Mouse (Mus musculus): ENCODE measurements around the gene Rbm15b.

Gene Rbm15b

DNA sequence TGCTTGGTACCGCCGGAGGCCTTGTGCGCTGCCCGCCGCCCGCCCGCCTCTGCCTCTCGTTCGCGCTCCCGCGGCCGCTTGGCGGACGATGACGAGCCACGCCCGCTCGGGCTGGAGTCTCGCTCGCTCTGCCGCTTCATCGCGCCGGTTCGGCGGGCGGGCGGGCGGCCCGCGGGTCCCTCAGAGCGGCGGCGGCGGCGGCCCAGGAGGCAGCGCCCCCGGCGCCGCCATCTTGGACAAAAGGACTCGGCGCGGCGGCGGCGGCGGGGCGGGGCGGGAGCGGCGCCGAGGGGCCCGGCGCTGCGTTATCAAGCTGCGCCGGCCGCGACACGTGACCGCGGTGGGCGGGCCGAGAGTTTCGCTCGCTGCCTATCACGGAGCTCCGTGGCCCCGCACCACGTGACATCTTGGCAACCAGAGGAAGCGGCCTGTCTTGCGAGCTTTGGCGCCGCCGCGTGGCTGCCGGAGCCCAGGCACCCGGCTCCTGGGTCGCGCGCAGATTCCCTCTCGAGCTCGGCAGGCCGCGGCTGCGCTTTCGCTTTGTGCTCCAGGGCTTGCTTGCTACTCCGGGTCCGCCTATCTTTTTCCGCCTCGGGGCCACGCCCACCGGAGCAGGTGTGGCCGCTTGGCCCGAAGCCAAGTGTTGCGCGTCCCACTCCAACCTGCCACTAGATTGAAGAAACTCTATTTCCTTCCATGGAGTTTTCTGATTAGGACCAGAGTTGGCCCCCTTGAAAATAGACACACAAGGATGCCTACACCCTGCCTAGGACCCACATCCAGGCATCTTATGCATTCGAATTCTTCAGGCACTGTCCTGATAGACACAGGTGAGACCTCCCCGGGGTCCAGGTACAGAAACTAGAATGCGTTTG is at the start of gene Rbm15b:
TSS of gene Rbm15b (minus strand) at position 601 of the 875 bp plus-strand sequence.
- peak; percentile 99 for DNase-seq

DNA sequence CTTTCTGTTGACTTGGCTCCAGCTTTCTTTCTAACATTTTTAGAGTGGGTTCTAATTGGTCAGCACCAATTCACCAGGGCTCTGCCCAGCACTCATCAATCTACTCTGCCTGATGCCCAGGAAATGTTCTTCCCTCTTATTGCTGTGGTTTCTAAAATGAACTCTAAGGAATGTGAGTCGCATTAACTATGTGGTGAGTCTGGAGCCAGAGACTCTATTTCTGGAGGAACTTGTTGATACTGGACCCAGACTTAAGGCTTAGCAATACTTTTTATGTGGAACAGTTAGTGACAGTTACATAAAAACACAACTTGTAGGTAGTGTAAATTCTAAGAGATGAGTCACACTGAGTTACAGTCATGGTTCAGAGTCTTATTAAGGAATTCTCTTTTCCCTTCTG is 47.8 kb upstream of the Rbm15b start:
- no peak for DNase-seq

DNA sequence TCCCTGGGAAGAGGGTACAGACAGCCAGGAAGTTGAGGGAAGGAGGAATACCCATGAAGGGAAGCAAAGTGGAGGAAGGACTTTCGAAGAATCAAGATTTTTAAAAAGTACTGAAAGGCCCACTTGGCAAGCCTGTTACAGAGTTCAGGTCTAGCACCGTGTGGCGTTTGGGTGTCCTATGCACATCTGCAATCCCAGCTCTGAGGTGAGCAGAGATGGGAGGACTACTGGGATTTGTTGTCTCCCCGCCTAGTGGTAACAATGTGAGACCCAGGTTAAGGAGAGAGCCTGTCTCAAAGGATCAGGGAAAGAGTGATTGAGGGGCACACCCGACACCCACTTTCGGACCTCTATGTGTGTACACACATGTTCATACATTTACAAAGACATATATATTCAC is 27.6 kb upstream of the Rbm15b start:
- no peak for DNase-seq

DNA sequence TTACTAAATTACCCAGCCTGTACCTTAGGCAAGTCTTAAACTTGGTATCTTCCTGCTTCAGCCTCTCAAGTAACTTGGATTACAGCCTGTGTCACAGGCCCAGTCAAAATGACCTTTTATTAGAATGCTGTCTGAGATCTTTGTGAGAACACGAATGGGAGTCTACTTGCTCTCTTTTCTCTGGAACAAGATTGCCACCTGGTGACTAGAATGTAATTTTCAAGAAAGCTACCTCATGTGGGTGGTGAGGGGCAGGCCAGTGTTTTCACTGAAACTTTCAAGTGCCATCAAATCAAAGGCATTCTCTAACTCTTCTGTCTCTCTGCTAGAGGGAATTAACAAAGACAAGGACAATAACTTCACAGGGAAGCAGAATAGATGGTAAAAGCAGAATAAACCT is 26.5 kb upstream of the Rbm15b start:
- DNase-seq, result peak; percentile 8 to 10

DNA sequence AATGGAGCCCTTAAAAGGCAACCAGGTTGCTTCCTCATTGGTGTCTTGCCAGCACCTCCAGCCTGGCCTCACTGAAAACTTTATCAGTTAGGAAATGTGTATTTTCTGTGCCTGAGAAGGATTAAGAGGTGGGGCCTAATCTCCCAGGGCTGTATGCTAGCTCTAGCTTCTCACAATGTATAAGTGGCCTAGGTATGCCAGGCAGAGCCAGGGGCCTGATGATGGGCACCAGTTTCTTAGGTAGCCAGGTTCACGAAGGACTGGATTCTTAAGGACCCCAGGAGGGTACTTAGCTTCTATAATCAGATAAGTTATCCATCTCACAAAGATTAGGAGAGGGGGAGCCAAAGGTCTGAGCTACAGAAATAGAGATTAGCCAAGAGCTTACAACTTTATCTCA is 24.4 kb upstream of the Rbm15b start:
- DNase-seq, result no peak

DNA sequence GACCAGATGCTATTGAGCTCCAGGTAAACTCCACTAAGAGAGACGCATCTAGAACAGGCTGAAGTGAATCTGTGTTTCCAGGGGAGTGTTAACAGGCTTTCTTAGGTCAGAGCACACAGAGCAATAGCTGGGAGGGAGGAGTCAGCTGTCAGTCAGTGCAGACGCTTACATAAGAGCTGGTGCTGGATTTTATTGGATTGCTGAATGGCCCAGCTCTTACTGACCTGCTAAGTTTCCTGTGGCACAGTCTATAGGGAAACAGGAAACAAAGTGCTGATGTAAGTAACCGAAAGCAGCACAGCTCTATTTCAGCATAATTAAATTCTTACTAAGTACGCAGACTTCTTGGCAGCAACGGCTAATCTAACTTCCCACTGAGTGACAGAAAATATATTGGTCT is 21.5 kb upstream of the Rbm15b start:
- no peak for DNase-seq

DNA sequence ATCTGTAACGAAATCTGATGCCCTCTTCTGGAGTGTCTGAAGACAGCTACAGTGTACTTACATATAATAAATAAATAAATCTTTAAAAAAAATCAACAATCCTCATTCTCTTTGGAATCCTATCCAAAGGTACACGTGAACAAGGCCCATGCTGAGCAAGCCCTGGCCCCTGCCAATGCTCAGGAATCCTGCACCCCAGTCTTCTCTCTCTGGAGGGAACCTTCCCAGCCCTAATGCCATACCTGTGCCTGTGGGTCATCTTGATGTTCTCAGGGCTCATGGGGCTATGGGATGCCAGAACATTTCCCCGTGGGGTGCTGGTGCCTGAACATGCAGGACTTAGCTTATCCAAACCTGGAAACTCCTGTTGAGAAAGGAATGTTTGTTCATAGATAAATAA is 20.9 kb upstream of the Rbm15b start:
- no peak for DNase-seq

DNA sequence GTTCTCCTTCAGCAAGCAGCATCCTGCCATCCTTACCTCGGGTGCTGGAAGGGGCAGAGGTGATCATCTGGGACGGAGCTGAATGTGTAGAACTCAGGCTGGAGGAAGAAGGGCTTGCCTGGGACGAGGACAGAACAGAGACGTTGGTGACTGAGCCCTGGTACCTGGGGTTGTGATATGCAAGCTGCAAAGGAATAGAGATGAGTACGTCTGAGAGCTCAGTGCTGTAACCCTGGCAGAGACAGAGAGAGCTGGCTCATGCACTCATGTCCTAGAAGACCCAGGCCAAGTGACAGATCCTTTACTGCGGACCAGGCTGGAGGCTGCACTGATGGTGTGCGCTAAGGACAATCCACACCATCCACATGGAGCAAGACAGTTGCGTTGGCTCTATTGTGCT is 19.4 kb upstream of the Rbm15b start:
- DNase-seq, result no peak

DNA sequence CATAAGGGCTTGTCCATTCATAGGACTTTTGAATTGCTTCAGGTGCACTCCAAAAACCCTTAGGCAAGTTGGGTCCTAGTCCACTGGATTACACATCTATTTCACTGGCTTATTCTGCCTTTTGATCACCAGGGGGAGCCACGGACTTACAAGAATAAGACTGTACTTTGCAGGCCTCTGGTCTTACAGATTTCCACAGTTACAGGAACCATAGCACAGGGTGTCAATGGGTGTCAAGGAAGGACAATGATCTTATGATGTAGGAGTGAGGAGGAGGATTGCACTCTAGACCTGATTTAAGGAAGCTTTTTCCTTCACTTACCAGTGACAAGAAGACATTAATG is 16.5 kb upstream of the Rbm15b start:
- DNase-seq, result peak; percentile 65 to 66

DNA sequence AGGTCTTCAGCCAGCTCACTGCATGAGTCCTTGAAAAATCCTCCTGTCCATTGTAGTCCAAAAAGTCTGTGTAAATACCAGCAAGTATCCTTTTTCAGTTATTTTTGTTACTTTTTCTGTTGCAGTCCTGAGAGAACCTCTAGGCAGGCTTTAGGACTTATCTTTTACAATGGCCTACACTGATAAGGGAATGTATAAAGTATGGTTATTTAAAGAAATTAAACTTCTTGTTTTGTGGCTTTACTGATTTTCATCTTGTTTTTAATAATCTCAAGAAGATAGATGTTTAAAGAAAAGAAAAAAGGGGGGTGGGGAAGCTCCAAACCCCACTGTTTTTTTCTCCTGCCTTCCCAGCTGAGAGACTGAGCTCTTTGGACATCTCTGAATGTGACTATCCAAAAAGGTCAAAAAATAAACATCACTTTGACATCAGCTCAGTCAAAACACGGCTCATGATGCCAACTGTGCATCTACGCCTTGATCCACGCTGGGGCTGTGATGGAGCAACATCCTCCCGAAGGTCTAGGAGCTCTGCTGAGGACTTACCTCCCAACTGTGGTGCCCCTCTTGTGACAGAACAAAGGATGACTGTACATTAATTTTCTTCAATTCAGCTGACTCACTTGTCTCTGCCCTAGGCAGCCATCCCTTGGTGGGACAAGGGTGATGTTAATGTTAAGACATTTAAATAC is 16.0 kb upstream of the Rbm15b start:
- no peak for DNase-seq

DNA sequence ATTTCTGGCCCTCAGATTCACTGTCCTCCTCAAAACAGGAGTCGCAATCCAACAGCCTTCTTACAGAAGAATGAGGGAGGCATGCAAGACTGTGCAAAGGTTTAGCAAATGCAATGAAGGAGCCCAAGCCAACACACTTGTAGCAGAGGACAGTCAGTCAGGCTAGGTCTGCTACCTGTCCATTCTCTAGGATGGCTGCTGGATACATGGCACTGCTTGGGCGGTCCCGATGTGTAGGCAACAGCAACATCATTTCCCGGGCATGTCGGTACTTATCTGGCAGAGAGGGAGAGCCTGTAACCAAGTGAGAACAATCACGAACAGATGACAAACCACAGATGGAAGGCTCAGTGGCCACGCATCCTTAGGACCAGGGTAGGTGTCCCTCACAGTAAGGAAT is 14.4 kb upstream of the Rbm15b start:
- DNase-seq, result no peak

DNA sequence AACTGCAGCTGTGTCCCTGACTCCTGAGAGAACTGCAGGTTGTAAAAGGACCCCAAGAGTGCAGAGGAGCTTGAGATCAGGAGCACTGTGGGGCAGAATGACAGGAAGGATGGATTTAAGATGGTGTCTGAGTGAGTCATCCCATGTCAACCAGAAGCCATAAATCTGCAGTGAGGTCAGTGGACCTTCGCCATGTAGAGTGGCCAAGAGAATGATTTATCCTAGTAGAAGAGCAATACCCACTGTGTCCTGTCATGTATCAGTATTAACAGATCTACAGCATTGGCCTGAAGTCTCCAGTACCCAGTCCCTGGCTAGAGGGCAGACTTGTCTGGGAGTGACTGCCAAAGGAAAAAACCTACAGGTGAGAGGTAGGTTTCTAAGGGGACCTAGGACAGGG is 11.7 kb upstream of the Rbm15b start:
- DNase-seq, result no peak

DNA sequence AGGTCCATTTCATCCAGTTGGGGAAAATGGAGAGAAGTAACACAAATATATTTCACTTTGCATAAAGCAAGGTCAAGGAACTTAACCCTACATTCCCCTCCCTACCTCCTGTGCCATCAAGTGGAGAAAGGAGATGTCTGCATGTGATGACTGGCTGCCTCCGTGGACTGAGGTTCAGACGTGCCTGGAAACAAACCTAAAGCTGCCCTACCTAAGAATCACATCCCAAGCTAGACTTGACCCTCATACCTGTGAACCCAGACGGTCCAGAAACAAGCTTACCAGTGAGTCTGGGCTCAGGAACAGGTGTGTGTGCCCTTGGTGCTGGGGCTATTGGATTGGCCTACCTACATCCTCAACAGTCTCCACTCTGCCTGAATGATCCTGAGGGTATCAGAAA is 6.1 kb upstream of the Rbm15b start:
- no peak for DNase-seq

DNA sequence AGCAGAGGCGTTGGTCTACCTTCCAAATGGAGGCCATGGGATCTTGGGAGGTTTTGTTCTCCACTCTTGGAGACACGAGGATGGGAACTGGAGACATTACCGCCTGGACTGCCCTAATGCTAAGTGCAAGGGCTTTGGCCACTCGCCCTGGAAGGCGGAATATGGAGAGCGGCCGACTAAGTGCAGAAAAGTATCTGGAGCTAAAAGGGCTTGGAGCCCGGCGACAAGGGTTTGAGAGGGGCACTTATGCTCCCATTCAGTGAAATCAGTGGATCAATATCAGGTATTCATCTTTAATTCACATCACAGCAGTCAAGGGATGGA is 5.3 kb upstream of the Rbm15b start:
- no peak for DNase-seq

DNA sequence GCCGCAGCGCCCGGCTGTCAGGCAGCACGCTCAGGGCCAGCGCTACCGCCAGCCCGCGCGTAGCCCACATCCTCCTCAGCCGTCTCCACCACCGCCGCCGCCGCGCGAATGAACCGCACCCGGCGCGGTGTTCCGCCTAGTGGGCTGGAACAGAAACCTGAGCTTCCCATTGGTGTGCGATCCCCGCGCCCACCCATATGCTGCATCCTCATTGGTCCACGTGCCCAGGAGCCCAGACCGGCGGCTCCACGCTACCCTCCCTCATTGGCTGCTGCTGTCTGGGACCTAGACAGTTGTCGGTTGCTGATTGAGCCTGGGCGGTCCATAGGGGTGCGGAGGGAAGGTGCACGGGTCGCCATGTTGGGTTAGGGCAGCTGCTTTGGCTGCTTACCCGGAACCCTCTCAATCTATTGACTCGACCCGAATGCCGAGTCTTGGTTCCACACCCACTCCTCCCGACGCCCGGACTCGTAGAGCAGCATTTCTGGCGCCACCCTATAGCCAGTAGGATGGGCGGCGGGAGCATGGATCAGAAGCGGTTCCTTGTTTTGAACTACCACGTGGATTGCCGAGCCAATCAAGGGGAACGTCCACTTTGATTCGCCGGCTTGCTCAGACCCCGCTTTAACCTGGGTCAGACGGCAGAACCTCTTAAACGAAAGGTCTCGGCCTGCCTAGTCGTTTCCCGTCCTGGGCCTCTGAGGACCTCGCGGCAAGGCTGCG is 4.8 kb upstream of the Rbm15b start, which contains the start of gene Manf:
TSS of gene Manf (minus strand) at position 151 of the 723 bp plus-strand sequence.
- peak; percentile 97 to 99 for DNase-seq

DNA sequence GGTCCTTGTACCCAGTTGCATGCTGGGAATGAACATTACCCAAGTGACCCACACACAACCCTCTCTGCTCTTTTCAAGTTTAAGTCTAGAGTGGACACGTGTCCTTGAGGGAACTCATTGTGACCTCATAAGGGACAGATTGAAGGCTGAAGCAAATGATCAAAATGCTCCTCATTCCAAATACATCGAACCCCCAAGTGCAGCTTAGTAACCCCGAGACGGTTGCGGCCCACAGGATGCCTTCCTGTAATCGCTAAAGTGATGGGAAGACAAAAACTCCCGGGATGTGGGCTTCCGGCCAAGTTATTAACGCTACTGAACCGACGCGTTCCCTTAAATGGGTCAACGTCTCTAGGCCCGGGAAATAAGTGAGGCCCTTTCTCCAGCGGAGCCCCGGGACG is 4.1 kb upstream of the Rbm15b start:
- DNase-seq, result peak in 1 of 2 experiments; percentile 12

DNA sequence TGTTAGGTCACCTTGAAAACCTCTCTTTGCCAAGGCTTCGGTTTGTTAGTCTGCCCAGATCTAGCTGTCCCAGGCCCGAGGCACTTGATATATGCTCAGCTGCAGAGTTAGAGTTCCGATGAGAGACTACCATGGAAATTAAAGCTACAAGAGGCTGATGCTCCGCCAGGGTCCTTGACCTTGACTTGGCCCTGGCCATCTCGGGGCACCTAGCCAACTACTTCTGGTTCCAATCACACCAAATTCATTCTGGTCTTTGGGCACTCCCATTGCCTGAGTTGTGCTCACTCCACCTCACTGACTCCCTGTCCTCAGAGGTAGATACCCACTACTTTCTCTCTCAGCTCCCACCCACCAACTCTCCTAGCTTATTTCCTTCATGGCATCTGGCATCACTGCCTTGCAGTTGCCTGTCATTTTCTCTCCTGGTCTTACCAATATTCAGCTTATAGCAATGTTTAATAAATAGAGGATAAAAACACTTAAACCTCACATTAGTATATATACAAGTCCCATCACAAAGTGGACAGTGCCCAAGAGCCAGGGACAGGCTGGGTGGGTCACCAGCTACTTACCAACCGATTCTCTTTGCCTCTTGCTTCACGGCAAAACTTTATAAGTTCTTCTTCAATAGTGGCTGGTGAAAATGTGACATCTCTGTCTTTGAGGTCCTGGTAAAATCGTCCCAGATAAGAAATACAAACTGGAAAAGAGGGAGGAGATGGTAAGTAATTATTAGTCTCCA is 3.4 kb upstream of the Rbm15b start:
- peak; percentile 37 to 40 for DNase-seq

DNA sequence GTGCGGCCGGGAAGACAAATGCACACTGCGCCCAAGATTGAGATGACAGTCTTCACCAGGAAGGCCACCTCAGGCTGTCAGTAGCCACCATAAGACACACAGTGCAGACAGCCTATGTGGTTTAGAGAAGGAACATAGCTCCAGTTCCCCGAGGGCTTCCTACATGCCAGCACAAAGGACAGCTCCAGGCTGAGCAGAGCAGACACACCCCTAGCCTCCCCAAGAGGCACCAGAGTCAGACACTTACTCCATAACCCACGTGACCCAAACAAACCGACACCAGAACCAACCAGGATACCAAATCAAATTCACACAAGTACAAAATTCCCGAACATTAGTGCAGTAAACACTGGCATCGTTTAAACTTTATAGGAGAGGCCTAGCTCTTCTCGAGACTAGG is 2.1 kb upstream of the Rbm15b start:
- DNase-seq, result no peak

DNA sequence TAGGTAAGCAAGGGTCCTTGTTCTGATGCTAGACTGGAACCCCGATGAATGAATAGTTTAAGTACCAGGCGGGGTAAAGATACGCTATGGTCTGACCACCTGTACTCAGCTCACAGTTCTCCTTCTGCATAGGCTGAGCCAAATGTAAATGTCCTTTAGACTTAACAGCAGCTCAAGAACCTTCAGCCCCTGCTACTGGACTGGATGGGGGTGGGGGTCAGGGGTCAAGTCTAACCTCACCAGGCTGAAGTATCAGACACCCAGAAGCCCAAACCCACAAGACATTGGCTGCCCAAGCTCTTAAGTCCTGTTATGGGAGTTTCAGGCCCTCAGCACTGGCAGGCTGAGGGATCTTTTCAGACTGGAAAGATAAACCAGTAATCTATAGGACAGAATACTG is 1.1 kb upstream of the Rbm15b start:
- DNase-seq, result no peak

DNA sequence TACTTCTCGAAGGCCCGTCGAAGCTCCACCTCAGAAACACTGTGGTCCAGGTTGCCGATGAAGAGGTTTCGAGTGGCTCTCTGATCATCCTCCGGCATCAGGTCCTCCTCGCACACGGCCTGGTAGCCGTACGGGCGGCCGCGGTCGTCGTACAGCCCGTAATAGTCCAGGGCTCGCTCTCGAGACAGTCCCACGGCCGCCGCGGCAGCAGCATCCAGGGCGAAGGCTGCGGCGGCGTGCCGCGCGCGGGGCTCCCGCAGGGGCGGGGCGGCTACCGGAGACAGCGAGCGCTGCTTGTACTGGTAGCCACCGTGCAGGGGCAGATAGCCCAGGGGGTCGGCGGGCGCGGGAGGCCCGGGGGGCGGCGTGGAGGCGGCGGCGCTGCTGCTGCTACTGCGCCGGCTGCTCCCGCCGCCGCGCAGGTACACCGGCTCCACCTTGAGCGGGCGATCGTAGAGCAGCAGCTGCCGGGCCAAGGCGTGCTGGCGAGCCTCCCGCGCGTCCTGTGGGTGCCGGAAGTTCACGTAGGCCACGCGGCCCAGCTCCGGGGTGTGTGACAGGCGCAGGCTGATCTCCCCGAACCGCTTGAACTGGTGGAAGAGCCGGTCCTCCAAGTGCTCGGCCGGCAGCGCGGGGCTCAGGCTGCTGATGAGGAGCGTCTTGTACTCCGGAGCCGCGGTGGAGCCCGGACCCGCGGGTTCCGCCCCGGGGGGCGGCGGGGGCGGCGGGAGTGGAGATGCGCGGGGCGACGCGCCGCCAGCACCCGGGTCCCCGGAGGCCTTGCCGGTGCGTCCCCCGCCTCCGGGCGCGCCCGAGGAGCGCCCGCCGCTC is 1.1 kb downstream of the Rbm15b start:
- DNase-seq, result peak; percentile 54 to 74

DNA sequence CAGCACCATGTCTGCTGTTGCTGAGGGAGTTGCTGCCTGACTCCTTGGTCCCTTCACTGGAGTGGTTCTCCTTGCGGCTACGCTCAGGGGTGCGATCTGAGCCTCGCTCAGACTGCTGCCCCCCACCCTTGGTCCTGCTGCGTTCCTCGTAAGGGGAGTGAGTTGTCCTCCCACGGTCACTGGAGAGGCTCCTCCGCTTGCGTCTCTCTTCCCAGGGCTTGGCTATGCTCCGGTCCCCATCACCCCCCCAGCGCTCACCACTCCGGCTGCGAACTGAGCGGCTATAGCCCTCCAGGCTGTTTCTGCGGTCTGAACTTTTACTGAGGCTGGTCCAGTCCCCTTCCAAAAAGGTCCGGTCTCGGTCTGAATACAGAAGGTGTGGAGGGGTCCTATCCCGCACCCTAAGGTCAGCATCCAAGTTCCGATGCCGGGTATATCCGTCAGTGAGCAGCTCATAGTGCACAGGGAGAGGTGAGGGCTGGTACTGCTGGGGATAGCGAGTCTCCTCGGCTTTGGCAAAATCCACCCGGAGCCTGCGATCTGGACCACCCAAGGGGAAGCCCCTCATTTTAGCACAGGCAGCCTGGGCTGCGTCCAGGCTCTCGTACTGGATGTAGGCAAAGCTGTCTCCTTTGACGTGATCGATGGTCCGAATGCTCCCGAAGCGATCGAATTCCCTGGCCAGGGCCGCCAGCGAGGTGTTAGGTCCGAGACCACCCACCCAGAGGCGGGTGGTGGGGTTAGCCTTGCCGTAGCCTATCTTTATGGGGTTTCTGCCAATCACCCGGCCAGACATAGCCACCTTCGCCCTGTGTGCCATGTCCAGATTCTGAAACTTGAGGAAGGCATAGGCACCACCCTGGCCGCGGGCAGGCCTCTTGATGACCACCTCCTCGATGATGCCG is 2.0 kb downstream of the Rbm15b start:
- no peak for DNase-seq

All from kidney, postnatal 36 days (tissue).